Mouse (Mus musculus): ENCODE data around the gene Rap1a. TPM values are rescaled to one million over a fixed set of nuclear protein-coding genes. Genes with fewer than 3 reads are reported as not detected.

Rap1a gene
- 207 and 222 TPM in 2 replicates for polyA plus RNA-seq (2015; fragmentation: Nextera tagmentation; extraction: Ambion mirVana)

DNA sequence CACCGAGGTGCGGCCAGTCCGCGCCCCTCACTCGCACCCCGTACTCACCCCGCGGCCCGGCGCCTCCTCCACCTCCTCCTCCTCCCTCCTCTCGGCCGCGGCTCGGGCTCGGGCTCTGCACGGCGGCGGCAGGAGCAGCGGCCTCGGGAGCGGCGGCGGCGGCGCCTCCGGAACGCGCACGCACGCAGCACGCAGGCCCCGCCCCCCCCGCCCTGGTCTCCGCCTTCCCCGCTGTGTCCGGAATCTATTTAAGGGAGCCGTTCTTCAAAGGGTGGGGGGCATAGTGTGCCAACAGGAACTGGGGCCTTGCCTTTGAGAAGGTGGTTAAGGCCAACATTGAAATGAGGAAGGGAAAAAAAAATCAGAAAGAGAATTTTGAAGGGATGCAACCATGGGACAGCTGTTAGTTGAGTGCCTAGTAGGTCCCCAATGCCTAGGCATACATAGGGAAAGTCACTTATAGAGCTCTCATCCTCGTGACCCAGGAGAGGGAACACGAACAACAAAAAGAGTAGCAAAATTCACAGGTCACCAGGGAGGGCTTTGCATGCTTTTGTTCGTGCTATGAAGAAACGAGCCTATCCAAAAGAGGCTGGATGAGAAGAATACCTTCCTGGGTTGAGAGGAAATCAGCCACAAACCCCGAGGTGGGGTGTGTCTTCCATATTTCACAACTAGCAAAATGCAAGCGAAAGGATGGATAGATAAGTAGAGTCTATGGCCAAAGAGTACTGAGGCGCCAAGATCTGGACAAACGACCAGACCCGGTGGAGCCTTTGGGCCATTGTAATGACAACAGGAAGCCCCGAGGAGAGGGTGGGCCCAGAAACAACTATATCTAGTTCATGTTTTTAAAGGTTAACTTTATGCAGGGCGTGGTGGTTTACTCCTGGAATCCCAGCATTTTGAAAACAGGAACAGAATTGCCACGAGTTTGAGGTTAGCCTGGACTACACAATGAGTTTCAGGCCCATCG lies at the start of gene Rap1a:
Gene Rap1a (minus strand): TSS at position 146 of the 976 bp plus-strand sequence.
- DNase-seq (ENCODE audit: low spot score) = peak; percentile 88

DNA sequence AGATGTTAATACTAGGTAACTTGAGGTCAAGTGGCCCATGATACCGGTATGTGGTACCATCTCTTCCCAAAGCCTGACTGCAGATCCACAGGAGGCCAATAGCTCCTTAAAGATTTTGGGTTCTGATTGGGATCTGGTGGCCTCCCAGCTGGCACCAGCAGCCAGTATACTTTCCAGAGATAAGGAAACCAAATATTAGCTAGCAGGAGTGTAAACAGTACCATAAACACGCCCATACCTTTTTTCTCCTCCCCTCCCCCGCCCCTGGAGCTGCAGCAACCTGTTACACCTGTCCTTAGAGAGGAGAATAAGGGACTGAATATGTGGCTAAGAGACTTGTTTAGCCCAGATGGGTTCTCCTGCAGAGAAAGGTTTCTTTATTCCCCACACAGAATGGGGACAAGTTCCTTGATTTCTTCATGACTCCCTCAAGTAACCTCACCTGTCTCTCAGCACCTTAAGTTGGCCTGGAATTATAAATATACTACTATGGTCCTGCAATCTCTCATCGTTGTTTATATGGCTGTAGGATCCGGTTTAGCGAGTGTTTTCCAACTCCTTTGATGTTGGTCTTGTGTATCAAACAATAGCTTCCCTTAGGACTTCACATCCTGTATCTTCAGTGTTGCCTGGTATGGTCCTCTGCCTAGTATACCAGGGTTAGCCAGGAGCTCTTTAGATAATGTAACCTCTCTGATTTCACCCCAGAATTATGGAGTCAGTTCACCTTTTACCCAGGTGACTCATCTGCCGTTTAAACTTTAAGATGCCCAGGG lies 45.3 kb upstream of the Rap1a start:
- DNase-seq (ENCODE audit: low spot score) = no peak

DNA sequence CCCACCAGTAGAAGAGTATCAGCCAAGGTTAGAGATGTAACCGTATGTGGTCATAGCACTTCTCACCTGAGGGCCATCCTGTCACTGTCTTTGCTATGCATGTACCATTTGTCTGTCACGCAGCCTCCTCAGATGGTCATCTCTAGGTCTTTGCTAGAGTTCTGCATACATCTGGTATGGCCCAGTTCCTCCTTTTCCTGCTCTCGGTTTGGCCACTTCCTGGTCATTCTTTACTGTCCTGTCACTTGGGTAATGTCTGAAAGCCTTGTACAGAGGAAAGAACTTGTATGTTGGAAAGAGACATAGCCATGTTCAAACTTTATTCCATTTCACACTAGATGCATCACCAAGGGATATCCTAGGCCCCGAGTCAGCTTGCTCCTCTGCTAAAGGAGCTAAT lies 38.7 kb upstream of the Rap1a start:
- no peak for DNase-seq (ENCODE audit: low spot score)

DNA sequence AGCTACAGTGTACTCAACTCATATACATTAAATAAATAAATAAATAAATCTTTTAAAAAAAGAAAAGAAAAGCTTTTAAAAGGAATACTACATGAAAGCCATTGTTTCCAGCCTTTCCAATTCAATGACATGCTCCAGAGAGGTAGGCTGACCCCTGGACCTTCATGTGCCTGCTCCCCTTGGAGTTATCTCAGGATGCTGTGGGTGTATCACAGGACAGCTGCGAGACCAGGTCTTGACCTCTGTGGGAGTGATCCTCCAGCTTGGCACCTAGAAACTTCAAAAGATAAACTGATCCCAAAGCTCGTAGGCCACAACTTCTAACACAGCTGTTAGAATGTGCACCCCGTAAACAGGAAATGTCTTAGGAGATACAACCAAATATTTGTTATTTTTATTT lies 37.5 kb upstream of the Rap1a start:
- no peak for DNase-seq (ENCODE audit: low spot score)

DNA sequence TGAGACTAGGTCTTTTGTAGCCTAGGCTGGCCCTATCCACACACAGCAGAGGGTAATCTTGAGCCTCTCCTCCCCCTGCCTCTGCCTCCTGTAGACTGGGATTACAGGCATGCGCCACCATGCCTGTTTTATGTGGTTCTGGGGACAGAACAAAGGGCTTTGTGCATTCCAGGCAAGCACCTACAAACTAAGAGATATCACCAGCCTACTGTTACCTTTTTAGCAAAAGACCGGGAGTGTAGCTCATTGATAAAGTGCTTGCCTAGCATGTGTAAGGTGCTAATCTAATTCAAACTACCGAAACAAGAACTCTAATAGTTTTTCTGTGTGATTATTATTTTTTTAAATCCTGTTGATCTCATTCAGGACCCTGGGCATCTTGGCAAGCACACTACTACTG lies 35.7 kb upstream of the Rap1a start:
- no peak for DNase-seq (ENCODE audit: low spot score)

DNA sequence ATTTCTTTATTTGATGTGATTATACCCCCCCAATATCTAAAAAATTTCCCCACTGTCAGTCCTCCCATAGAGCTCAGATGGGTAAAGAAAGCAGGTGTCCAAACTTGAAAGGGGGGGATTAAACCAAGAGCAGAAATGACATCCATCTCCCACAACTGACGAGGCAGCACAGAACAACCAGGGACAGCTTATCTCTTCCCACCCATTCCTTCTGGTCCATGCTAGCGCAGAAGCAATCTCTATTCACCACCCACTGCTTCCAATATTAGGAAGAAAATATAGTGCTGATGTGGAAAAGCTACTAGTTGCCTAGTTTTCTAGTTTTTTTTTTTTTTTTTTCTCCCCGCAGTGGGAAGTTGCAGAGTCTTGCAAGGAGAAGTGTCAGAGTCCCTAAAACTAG lies 34.7 kb upstream of the Rap1a start:
- no peak for DNase-seq (ENCODE audit: low spot score)

DNA sequence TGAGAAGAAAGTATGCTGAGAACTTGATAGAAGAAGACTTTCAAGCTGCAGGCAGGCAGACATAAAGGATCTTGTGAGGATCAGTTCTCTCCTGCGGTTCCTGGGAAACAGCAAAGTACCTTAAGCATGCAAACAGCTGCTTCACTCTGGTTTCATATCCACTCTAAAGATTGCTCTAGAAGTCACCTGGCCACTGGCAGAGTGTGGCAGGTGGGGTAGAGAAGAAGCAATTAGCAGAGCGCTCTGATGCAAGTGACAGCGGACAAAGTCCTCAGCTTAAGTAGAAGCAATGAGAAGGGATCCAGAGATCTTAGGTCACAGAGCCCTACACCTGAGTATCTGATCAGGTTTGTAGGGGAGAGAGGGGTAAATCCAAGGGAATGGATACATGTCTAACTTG lies 30.4 kb upstream of the Rap1a start:
- no peak for DNase-seq (ENCODE audit: low spot score)

DNA sequence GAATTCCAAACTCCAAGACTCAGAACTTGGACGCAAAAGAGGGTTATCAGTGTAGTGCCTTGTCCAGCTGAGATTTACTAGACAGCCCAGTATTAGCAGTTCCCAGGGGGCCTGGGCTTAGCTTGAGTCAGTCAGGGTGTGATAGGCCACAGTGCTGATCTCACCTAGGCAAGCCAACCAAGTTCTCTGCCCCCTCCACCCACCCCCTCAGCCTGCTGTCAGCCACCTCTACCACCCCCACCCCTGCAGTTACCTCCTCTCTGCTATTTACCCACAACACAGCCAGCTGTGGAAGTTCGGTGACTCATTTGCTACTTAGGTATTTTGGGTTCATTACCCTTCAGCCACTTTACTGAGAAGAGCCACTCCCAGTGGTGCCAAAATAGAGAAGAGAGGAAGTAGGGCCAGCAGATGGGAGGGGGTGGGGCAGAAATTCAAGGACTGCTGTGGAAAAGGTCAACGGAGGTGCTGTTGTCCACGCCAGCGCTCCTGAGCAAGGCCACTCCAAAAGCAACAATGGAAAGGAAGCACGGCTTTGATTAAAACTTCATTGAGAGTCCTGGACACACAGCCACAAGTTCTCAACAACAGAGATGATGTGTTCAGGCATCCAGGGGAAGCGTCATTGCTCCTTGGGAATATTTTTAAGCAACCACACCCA lies 24.5 kb upstream of the Rap1a start:
- DNase-seq (ENCODE audit: low spot score) = peak; percentile 32

DNA sequence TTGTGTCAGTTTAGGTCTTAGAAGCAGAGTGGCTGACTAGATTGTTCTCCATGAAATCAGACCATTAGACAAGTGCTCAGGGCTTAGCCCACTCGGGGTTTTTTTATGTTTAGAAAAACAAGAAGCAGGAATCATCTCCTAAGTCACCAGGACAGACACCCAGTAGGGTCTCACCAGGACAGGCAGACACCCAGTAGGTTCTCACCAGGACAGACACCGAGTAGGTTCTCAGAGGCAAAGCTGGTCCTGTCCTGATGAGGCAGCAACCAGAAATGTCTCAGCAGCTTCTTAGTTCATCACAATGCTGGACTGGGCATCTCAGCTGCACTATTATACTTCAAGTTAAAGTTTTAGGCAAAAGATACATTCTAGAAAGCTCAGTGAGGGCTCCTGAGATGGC lies 23.6 kb upstream of the Rap1a start:
- no peak for DNase-seq (ENCODE audit: low spot score)

DNA sequence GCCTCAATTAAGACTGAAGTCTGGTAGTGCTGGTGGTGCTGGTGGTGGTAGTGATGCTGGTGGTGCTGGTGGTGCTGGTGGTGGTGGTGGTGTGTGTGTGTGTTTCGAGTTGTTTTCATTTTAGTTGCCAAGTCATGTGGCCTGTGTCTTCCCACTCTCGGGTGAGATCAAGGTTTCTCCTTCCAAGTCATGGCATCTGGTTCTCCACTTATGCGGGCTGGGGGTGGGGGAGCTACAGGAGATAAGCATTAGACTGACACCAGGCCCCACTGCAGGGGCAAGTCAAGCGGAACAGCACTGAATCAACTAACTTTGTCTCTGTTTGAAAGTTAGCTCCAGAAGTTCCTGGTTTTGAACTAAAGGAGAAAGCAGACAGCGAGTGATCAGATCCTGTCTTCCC lies 23.0 kb upstream of the Rap1a start:
- DNase-seq (ENCODE audit: low spot score) = no peak

DNA sequence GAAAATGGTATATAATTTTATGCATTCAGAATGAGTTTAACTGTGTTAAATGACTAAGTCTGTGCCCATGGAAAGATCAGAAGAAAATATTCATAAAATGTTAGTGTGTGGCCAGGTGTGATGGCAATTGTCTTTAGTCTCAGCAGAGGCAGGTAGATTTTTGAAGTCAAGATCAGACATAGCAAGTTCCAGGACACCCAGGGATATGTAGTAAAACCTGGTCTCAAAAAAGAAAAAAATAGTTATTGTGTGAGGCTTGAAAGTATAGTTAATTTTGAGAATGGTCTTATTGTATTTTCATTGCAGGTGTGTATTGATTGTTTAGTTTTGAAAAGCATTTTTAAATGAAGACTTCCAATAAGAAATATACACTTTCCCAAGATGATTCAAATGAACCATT lies 22.5 kb upstream of the Rap1a start:
- no peak for DNase-seq (ENCODE audit: low spot score)

DNA sequence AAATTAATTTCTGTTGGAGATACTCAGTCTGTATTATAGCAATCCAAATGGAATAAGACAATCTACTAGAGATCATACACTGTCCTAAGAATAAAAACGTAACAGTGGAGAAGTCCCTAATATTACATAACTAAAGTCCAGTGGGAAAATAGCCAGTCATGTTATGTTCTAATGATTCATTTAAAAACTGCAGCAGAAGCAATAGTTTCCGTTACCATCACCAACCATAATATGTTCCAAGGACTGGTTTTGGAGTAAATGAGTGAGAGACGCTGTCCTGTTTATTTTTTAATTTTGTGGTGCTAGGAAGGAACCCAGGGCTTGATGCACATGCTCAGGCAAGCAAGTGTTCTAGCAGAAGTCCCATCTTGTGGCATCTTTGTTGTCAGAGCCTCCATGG lies 20.4 kb upstream of the Rap1a start:
- DNase-seq (ENCODE audit: low spot score) = no peak

DNA sequence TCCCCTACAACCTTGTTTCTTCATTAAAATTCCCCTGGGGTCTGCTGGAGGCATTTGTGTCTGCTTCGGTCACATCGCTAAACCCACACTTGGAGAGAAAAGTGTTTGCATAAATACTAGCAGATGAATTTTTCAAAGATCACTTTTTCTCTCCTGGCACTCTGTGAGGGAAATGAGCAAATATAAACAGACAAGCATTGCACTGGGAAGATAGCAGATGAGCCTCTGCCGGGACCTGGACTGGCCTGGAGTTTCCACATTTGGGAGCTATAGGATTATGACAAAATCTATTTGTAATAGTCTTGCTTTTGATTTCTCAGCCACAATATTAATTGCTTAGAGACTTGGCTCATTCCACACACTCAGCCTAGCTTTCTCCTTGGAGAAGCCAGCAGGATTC lies 19.1 kb upstream of the Rap1a start:
- no peak for DNase-seq (ENCODE audit: low spot score)

DNA sequence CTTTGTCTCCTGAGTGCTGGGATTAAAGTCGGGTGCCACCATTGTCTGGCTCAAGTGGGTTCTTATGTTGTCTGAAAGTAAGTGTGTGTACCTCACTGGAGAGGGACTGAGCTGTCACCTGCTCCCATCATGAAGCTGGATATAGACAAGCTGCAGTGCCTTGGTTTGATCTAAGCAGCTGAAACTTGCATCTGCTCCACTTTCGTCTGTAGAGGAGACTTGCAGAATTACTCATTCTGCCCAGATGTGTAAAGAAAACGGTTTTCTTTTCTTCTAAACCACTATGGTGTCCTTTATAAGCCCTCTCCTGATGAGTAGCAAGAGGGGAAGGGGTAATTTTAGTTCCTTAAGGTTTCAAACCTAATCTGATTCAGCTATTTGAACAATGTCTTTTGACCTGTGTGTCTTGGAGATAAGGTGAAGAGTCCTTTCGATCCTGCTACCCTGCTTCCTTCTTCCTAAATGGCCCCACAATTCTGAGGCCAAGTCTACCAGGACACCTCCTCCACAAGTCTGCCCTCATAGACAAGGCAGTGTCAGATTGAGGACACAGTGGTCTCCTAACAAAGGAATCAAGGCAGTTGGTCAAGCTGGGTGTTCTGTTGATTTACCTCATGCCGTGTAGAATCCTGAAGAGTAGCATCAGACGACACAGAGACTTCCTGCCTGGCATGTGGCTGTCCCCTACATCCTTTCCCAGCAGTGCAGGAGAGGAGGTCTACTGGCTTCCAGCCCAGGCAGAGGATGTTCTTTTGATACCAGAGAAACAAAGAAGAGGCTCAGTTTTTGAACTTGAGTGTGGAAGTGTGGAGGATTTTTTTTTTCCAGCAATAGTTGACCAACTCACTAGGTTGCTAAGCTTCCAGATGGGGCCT lies 17.2 kb upstream of the Rap1a start:
- DNase-seq (ENCODE audit: low spot score) = peak; percentile 61

DNA sequence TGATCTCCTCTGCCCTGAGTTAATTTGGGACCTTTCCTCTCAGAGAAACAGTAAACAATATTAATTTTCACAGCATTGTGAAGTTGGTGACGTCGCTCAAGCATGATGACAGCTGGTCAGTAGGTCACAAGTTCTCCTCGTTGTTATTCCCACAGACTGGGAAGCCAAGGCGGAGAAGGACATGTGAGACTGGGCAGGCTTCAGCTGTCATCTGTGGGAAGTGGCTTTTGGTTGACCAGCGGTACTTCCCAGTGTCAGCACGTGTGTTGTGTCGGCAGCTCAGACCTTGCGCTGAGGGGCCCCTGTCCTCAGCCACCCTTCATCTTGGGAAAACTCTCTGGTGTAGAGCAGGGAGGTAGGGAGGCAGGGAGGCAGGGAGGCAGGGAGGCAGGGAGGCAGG lies 15.0 kb upstream of the Rap1a start:
- no peak for DNase-seq (ENCODE audit: low spot score)

DNA sequence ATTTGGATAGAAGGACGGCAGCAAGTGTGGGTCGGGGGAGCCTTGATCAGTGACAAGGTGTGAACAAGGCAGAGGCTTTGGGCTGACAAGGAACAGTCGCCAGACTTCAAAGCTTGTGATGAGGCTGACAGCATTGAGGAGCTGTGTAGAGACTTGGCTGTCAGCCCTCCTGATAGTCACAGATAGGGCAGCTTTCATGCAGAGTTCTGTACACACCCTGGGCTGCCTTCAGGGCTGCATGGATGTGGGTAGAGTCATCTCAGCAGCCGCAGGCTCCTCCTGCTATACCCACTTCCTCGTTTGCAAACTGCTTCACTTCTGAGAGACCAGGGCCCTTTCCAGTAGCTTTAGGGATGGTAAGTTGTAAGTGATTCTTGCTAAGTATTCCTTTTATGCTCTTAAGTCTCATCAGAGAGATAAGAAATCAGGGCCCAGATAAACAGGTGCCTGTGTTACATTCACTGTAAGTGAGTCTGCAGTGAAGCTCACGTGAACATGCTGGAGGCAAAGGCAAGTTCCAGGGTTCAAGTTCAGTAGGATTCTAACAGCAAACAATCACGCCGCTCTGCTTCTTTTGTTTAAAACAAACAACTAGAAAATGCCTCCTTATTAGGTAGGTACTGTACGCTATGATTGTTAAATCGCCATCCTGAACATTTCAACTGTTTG lies 14.2 kb upstream of the Rap1a start:
- peak; percentile 91 for DNase-seq (ENCODE audit: low spot score)

DNA sequence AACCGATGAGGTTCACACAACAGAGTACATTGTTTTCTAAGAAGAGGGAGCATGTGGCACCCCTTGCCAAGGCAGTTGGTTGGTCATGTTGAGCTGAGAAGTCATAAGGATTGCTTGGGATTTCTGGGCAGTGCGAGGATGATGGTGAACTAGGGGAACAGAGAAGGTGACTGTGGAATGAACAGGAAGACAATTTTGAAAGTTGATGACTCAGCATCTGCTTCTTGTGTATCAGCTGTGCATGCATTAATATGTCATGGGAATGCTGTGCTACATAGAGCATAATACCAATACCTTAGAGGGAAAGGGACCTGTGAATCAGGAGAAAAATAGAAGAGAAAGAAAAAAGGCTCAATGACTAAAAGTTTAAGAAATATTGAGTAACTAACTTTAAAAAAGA lies 10.0 kb upstream of the Rap1a start:
- DNase-seq (ENCODE audit: low spot score) = no peak

DNA sequence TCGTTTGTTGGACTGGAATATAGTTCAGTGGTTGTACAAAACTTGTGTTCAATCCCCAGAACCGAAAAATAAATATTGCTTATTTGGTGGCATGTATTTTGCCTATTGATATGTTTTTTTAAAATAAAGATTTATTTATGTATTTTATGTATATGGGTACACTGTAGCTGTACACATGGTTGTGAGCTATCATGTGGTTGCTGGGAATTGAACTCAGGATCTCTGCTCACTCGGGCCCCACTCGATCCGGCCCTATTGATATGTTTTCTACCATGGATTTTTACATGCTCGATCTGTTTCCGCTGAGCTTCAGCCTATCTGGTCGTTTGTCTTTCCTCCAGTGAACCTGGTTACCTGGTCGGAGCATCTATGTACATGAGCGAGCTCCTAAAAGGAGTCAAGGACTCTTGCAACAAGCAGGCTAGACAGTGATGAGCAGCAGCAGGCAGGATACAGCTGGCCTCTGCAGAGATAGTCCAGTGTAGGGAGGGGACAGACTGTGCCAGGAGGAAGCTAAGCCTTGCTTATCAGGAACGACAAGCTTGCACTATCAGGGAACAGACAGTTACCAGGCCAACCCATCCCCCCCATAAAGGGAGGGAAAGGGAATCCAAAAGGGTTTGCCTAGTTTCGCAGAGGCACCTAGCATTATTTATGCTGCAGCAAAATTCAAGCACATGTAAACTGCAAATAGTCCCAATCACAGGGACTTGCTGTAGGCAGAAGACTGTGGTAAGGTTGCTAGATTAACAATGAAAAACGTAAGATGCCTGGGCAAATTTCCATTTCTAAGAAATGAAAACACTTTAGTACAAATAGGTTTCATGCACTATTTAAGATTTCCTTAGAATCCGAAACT lies 7.3 kb upstream of the Rap1a start:
- DNase-seq (ENCODE audit: low spot score) = no peak

DNA sequence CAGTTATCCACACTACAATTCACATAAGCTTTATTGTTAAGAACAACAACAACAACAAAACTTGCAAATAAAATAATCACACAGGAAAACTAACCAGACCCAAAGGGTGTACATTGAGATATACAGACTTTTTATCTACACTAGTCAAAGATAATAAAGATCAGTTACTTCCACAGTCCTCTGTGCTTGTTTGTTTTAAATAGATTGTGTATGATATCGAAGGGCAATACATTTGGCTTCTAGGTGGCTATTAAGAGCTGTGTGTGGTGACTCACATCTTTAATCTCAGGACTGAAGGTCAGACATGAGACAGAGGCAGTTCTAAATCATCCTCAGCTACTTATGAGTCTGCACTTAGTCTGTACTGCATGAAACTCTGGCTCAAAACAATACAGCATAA lies 6.5 kb upstream of the Rap1a start:
- DNase-seq (ENCODE audit: low spot score) = no peak

Measured in thymus, postnatal 0 days (tissue).